Mouse (Mus musculus) E14TG2a.4 (cell line): ENCODE measurements at regions not wholly inside any gene's neighbourhood (a gene's known extent, or its start where the extent isn't known, plus 50 kb on each side); places are given as distances from the start of the nearest gene placed in this dataset.

Experiments used
- H3K27me3 ChIP-seq: 2 replicates; pipeline ENCODE4 v1.6.1; 2014; ENCODE audit warnings: low read length, control low read depth; ENCODE audit not compliant: insufficient read depth
- H3K36me3 ChIP-seq: 2 replicates; pipeline ENCODE4 v1.6.1; 2014; ENCODE audit warnings: low read length, control low read depth; ENCODE audit not compliant: insufficient read depth
- H3K4me1 ChIP-seq: replicated peaks from 2 replicates; pipeline ENCODE4 v1.6.1; 2014; ENCODE audit warnings: low read depth, low read length, control low read depth
- H3K4me3 ChIP-seq: replicated peaks from 2 replicates; pipeline ENCODE4 v1.5.1; 2014; ENCODE audit warnings: mild to moderate bottlenecking, low read length
- H3K9me3 ChIP-seq: 2 replicates; pipeline ENCODE4 v1.6.1; 2014; ENCODE audit warnings: low read length, control low read depth
- CTCF ChIP-seq: conservative IDR thresholded peaks from 2 replicates; pipeline ENCODE4 v1.5.1; 2014; ENCODE audit warnings: low read length
- NANOG ChIP-seq: IDR thresholded peaks from 2 replicates; pipeline ENCODE4 v1.6.1; 2014; ENCODE audit warnings: borderline replicate concordance, low read length, mixed read lengths
- POU5F1 ChIP-seq: IDR thresholded peaks from 2 replicates; pipeline ENCODE4 v1.6.1; 2014; ENCODE audit warnings: low read length, borderline replicate concordance

GRCm38 (mm10) chr19:56668991-56669390, 53.0 kb upstream of the Adrb1 start:
- Histone ChIP-seq H3K9me3 (peaks cover 16% of the 10 kb centered on the region), H3K4me1 (peaks cover 57% of the 10 kb centered on the region), H3K4me3 (peak overlapping the region; percentile 51), H3K27me3 (peaks cover 14% of the 10 kb centered on the region; the same call in 1 of the 2 replicates), H3K36me3 (no peaks in the 10 kb centered on the region)
- TF ChIP-seq CTCF (no peak), POU5F1 (no peak), NANOG (no peak)

GRCm38 (mm10) chr19:56669468-56669867, 52.5 kb upstream of the Adrb1 start:
- Histone ChIP-seq H3K4me3 (peak overlapping the region; percentile 51), H3K27me3 (peaks cover 14% of the 10 kb centered on the region; the same call in 1 of the 2 replicates), H3K36me3 (no peaks in the 10 kb centered on the region), H3K9me3 (peaks cover 16% of the 10 kb centered on the region), H3K4me1 (peaks cover 52% of the 10 kb centered on the region)
- no peak for TF ChIP-seq NANOG
- no peak for TF ChIP-seq POU5F1
- no peak for TF ChIP-seq CTCF
